Mouse (Mus musculus): ENCODE measurements around the gene Eml3. TPM values are rescaled to one million over a fixed set of nuclear protein-coding genes. Genes with fewer than 3 reads are reported as not detected.

Eml3 gene
- total and polyA plus RNA-seq, 2 experiments: 7.4 to 26.2 TPM

GRCm38 (mm10) chr19:8974638-8975037, 45.3 kb downstream of the Eml3 start:
- peaks cover 74% of the 10 kb centered on the region for H3K36me3 ChIP-seq (ENCODE audit: control insufficient read depth, insufficient read depth, low read length)
- H3K4me3 ChIP-seq (ENCODE audit: insufficient read depth, low read depth, low read length): no peak overlapping the region
- TF ChIP-seq POLR2A (IDR thresholded peaks at IDR 0.05; ENCODE audit: extremely low read depth, insufficient read depth, low read length) (no peak), CTCF (IDR thresholded peaks at IDR 0.05; ENCODE audit: low read depth, low read length) (no peak)
- no peaks in the 10 kb centered on the region for H3K27me3 ChIP-seq (ENCODE audit: control insufficient read depth, insufficient read depth, low read length)
- H3K9ac ChIP-seq (ENCODE audit: low read depth, low read length): no peak overlapping the region
- no peak overlapping the region for H3K27ac ChIP-seq (replicated peaks; ENCODE audit: insufficient read depth, low read depth, low read length)
- 82% methylated on average over 1 of the region's 1 CpGs for WGBS
- peaks cover 5% of the 10 kb centered on the region; the same call in 1 of the 2 replicates for H3K4me1 ChIP-seq (ENCODE audit: control insufficient read depth, insufficient read depth, low read length)
- H3K79me2 ChIP-seq (ENCODE audit: control insufficient read depth, insufficient read depth, low read length): no peaks in the 10 kb centered on the region
- DNase-seq (ENCODE audit: extremely low read depth, low read depth, low spot score): no peak

- H3K36me3 ChIP-seq (ENCODE audit: control insufficient read depth, insufficient read depth, low read length): peaks cover 66% of the 10 kb centered on the region
- no peak overlapping the region for H3K4me3 ChIP-seq (ENCODE audit: insufficient read depth, low read depth, low read length)
- WGBS: 83% methylated on average over 2 of the region's 2 CpGs
- DNase-seq (ENCODE audit: extremely low read depth, low read depth, low spot score): peak; percentile 49
- H3K27me3 ChIP-seq (ENCODE audit: control insufficient read depth, insufficient read depth, low read length): no peaks in the 10 kb centered on the region
- peaks cover 5% of the 10 kb centered on the region; the same call in 1 of the 2 replicates for H3K4me1 ChIP-seq (ENCODE audit: control insufficient read depth, insufficient read depth, low read length)
- TF ChIP-seq CTCF (IDR thresholded peaks at IDR 0.05; ENCODE audit: low read depth, low read length) (no peak), POLR2A (IDR thresholded peaks at IDR 0.05; ENCODE audit: extremely low read depth, insufficient read depth, low read length) (no peak)
- no peak overlapping the region for H3K9ac ChIP-seq (ENCODE audit: low read depth, low read length)
- no peaks in the 10 kb centered on the region for H3K79me2 ChIP-seq (ENCODE audit: control insufficient read depth, insufficient read depth, low read length)
- H3K27ac ChIP-seq (replicated peaks; ENCODE audit: insufficient read depth, low read depth, low read length): no peak overlapping the region
These were observed 46.1 kb downstream of the Eml3 start for GRCm38 (mm10) chr19:8975491-8975890.

- H3K27me3 ChIP-seq (ENCODE audit: control insufficient read depth, insufficient read depth, low read length): no peaks in the 10 kb centered on the region
- no peak overlapping the region for H3K9ac ChIP-seq (ENCODE audit: low read depth, low read length)
- H3K36me3 ChIP-seq (ENCODE audit: control insufficient read depth, insufficient read depth, low read length): peaks cover 56% of the 10 kb centered on the region
- TF ChIP-seq POLR2A (IDR thresholded peaks at IDR 0.05; ENCODE audit: extremely low read depth, insufficient read depth, low read length): no peak
- TF ChIP-seq CTCF (IDR thresholded peaks at IDR 0.05; ENCODE audit: low read depth, low read length): peak; percentile 85
- H3K27ac ChIP-seq (replicated peaks; ENCODE audit: insufficient read depth, low read depth, low read length): no peak overlapping the region
- peaks cover 5% of the 10 kb centered on the region; the same call in 1 of the 2 replicates for H3K4me1 ChIP-seq (ENCODE audit: control insufficient read depth, insufficient read depth, low read length)
- no peak overlapping the region for H3K4me3 ChIP-seq (ENCODE audit: insufficient read depth, low read depth, low read length)
- H3K79me2 ChIP-seq (ENCODE audit: control insufficient read depth, insufficient read depth, low read length): no peaks in the 10 kb centered on the region
- 62% methylated on average over 3 of the region's 3 CpGs for WGBS
- DNase-seq (ENCODE audit: extremely low read depth, low read depth, low spot score): peak; percentile 34
These were observed 47.2 kb downstream of the Eml3 start for GRCm38 (mm10) chr19:8976535-8976934.

GRCm38 (mm10) chr19:8980771-8981170, 51.4 kb downstream of the Eml3 start:
- Histone ChIP-seq H3K27me3 (ENCODE audit: control insufficient read depth, insufficient read depth, low read length) (no peaks in the 10 kb centered on the region), H3K9ac (ENCODE audit: low read depth, low read length) (no peak overlapping the region), H3K4me3 (ENCODE audit: insufficient read depth, low read depth, low read length) (no peak overlapping the region), H3K79me2 (ENCODE audit: control insufficient read depth, insufficient read depth, low read length) (no peaks in the 10 kb centered on the region), H3K4me1 (ENCODE audit: control insufficient read depth, insufficient read depth, low read length) (no peaks in the 10 kb centered on the region; the same call in 1 of the 2 replicates), H3K36me3 (ENCODE audit: control insufficient read depth, insufficient read depth, low read length) (peaks cover 25% of the 10 kb centered on the region), H3K27ac (replicated peaks; ENCODE audit: insufficient read depth, low read depth, low read length) (no peak overlapping the region)
- TF ChIP-seq CTCF (IDR thresholded peaks at IDR 0.05; ENCODE audit: low read depth, low read length): no peak
- no peak for TF ChIP-seq POLR2A (IDR thresholded peaks at IDR 0.05; ENCODE audit: extremely low read depth, insufficient read depth, low read length)
- 83% methylated on average over 5 of the region's 5 CpGs for WGBS
- DNase-seq (ENCODE audit: extremely low read depth, low read depth, low spot score): no peak

- no peak for DNase-seq (ENCODE audit: extremely low read depth, low read depth, low spot score)
- WGBS: 64% methylated on average over 2 of the region's 2 CpGs
- H3K27me3 ChIP-seq (ENCODE audit: control insufficient read depth, insufficient read depth, low read length): no peaks in the 10 kb centered on the region
- no peak overlapping the region for H3K9ac ChIP-seq (ENCODE audit: low read depth, low read length)
- peaks cover 22% of the 10 kb centered on the region for H3K36me3 ChIP-seq (ENCODE audit: control insufficient read depth, insufficient read depth, low read length)
- H3K79me2 ChIP-seq (ENCODE audit: control insufficient read depth, insufficient read depth, low read length): no peaks in the 10 kb centered on the region
- TF ChIP-seq CTCF (IDR thresholded peaks at IDR 0.05; ENCODE audit: low read depth, low read length): no peak
- no peak for TF ChIP-seq POLR2A (IDR thresholded peaks at IDR 0.05; ENCODE audit: extremely low read depth, insufficient read depth, low read length)
- H3K4me3 ChIP-seq (ENCODE audit: insufficient read depth, low read depth, low read length): no peak overlapping the region
- no peaks in the 10 kb centered on the region; the same call in 1 of the 2 replicates for H3K4me1 ChIP-seq (ENCODE audit: control insufficient read depth, insufficient read depth, low read length)
- no peak overlapping the region for H3K27ac ChIP-seq (replicated peaks; ENCODE audit: insufficient read depth, low read depth, low read length)
These were observed 52.3 kb downstream of the Eml3 start for GRCm38 (mm10) chr19:8981450-8982168.

Measured in liver, adult 2 months (tissue).